Mouse (Mus musculus) ES-Bruce4 (cell line): Measurements from ENCODE around the gene Psmb7. TPM values are rescaled to one million over a fixed set of nuclear protein-coding genes. Genes with fewer than 3 reads are reported as not detected.
A peak's percentile ranks its signal among the peaks of the same experiment; 100 is the strongest.

Source experiments
- H3K27ac ChIP-seq: 2 replicates; pipeline ENCODE4 v1.5.1; 2012; ENCODE audit warnings: low read length, inconsistent platforms; ENCODE audit not compliant: insufficient read depth
- H3K27me3 ChIP-seq: 2 replicates; pipeline ENCODE4 v1.6.1; 2012; ENCODE audit warnings: mild to moderate bottlenecking, low read length, inconsistent platforms; ENCODE audit not compliant: control insufficient read depth, poor library complexity, insufficient read depth, severe bottlenecking
- H3K36me3 ChIP-seq: 2 replicates; pipeline ENCODE4 v1.6.1; 2012; ENCODE audit warnings: inconsistent platforms, mild to moderate bottlenecking, low read length, moderate library complexity; ENCODE audit not compliant: control insufficient read depth, poor library complexity, insufficient read depth, severe bottlenecking
- H3K4me1 ChIP-seq: one replicate; pipeline ENCODE4 v1.8.1; 2011; ENCODE audit warnings: low read length; ENCODE audit not compliant: control insufficient read depth, insufficient read depth
- H3K4me3 ChIP-seq: 2 replicates; pipeline ENCODE4 v1.5.1; 2011; ENCODE audit warnings: low read depth, mild to moderate bottlenecking, low read length
- H3K9ac ChIP-seq: 2 replicates; pipeline ENCODE4 v1.6.1; 2012; ENCODE audit warnings: low read depth, mild to moderate bottlenecking, inconsistent platforms; ENCODE audit not compliant: poor library complexity, severe bottlenecking
- H3K9me3 ChIP-seq: replicated peaks from 2 replicates; pipeline ENCODE4 v1.6.1; 2012; ENCODE audit warnings: mild to moderate bottlenecking, low read length, inconsistent platforms; ENCODE audit not compliant: control insufficient read depth, poor library complexity, insufficient read depth, severe bottlenecking
- CTCF ChIP-seq: IDR thresholded peaks from one replicate; pipeline ENCODE4 v1.8.1; 2011; ENCODE audit warnings: low read depth, low read length
- EP300 ChIP-seq: IDR thresholded peaks from 2 replicates; pipeline ENCODE4 v1.6.1; 2011; ENCODE audit warnings: low read depth, low read length; ENCODE audit not compliant: insufficient read depth
- POLR2A ChIP-seq: IDR thresholded peaks from one replicate; pipeline ENCODE4 v1.8.1; 2011; ENCODE audit warnings: low read length; ENCODE audit not compliant: insufficient read depth
- polyA plus RNA-seq: library from polyadenylated mRNA; stranded (reverse); fragments of >200 nt; gene quantifications from 2 replicates; pipeline ENCODE4 v1.2.4, GENCODE M21; 2011; ENCODE audit warnings: low read depth; ENCODE audit not compliant: missing spikeins, insufficient read depth, insufficient read length

Psmb7 gene
- polyA plus RNA-seq, 1 experiment = 306 TPM

- TF ChIP-seq POLR2A (no peak), EP300 (no peak), CTCF (no peak)
- Histone ChIP-seq H3K27me3 (no peaks in the 10 kb centered on the region), H3K9me3 (no peaks in the 10 kb centered on the region), H3K27ac (no peak overlapping the region), H3K36me3 (peaks cover 8% of the 10 kb centered on the region; the same call in 1 of the 2 replicates), H3K4me1 (no peaks in the 10 kb centered on the region), H3K9ac (no peak overlapping the region), H3K4me3 (no peak overlapping the region)
These were observed 24.1 kb downstream of the Psmb7 start for GRCm38 (mm10) chr2:38619777-38620176.

GRCm38 (mm10) chr2:38616956-38617872 is 26.7 kb downstream of the Psmb7 start:
- no peak overlapping the region for H3K9ac ChIP-seq
- no peaks in the 10 kb centered on the region for H3K9me3 ChIP-seq
- no peaks in the 10 kb centered on the region for H3K4me1 ChIP-seq
- no peaks in the 10 kb centered on the region for H3K27me3 ChIP-seq
- no peak overlapping the region for H3K27ac ChIP-seq
- TF ChIP-seq EP300 (no peak), CTCF (no peak), POLR2A (no peak)
- H3K36me3 ChIP-seq = peaks cover 12% of the 10 kb centered on the region
- no peak overlapping the region for H3K4me3 ChIP-seq

GRCm38 (mm10) chr2:38616072-38616471 is 27.8 kb downstream of the Psmb7 start:
- no peak overlapping the region for H3K9ac ChIP-seq
- H3K4me3 ChIP-seq = no peak overlapping the region
- H3K36me3 ChIP-seq = peaks cover 15% of the 10 kb centered on the region
- no peaks in the 10 kb centered on the region for H3K27me3 ChIP-seq
- no peaks in the 10 kb centered on the region for H3K4me1 ChIP-seq
- no peaks in the 10 kb centered on the region for H3K9me3 ChIP-seq
- H3K27ac ChIP-seq = no peak overlapping the region
- TF ChIP-seq CTCF (peak; percentile 51), EP300 (no peak)

GRCm38 (mm10) chr2:38614437-38614836 is 29.4 kb downstream of the Psmb7 start:
- no peak overlapping the region for H3K27ac ChIP-seq
- H3K9me3 ChIP-seq = peaks cover 4% of the 10 kb centered on the region; the same call in 1 of the 2 replicates
- TF ChIP-seq POLR2A (no peak), CTCF (no peak), EP300 (no peak)
- no peak overlapping the region for H3K4me3 ChIP-seq
- no peaks in the 10 kb centered on the region for H3K27me3 ChIP-seq
- no peaks in the 10 kb centered on the region for H3K4me1 ChIP-seq
- H3K36me3 ChIP-seq = peaks cover 20% of the 10 kb centered on the region
- H3K9ac ChIP-seq = no peak overlapping the region

- no peaks in the 10 kb centered on the region for H3K4me1 ChIP-seq
- H3K27ac ChIP-seq = no peak overlapping the region
- TF ChIP-seq POLR2A = no peak
- no peak for TF ChIP-seq EP300
- no peak for TF ChIP-seq CTCF
- no peak overlapping the region for H3K4me3 ChIP-seq
- no peaks in the 10 kb centered on the region for H3K27me3 ChIP-seq
- peaks cover 4% of the 10 kb centered on the region; the same call in 1 of the 2 replicates for H3K9me3 ChIP-seq
- H3K36me3 ChIP-seq = peaks cover 25% of the 10 kb centered on the region
- H3K9ac ChIP-seq = no peak overlapping the region
These were observed 30.3 kb downstream of the Psmb7 start for GRCm38 (mm10) chr2:38613576-38613975.

GRCm38 (mm10) chr2:38612596-38612995 is 31.3 kb downstream of the Psmb7 start:
- no peak overlapping the region for H3K27ac ChIP-seq
- no peak overlapping the region for H3K4me3 ChIP-seq
- no peak overlapping the region for H3K9ac ChIP-seq
- H3K27me3 ChIP-seq = no peaks in the 10 kb centered on the region
- TF ChIP-seq EP300 = no peak
- TF ChIP-seq POLR2A = no peak
- no peaks in the 10 kb centered on the region for H3K4me1 ChIP-seq
- peaks cover 4% of the 10 kb centered on the region; the same call in 1 of the 2 replicates for H3K9me3 ChIP-seq
- peaks cover 26% of the 10 kb centered on the region for H3K36me3 ChIP-seq
